Mouse (Mus musculus) forebrain, postnatal 0 days (tissue): ENCODE results near the gene Tmem189. TPM values are rescaled to one million over a fixed set of nuclear protein-coding genes. Genes with fewer than 3 reads are reported as not detected.
A peak's percentile ranks its signal among the peaks of the same experiment; 100 is the strongest.

Source experiments
- ATAC-seq: fragments of 200-750 bp; cut with Nextera tagmentation; 2 replicates; pipeline ENCODE4 v1.8.0; 2017; ENCODE audit warnings: mild to moderate bottlenecking, moderate library complexity
- DNase-seq: peaks from one replicate; pipeline ENCODE4 v3.0.0-alpha.2; 2015
- H3K27ac ChIP-seq: fragments of 300-500 bp; sonication (generic); 2 replicates; pipeline ENCODE4 v1.5.1; 2014; ENCODE audit warnings: low read depth, mild to moderate bottlenecking, antibody characterized with exemption, low read length, moderate library complexity, mixed read lengths
- H3K27me3 ChIP-seq: fragments of 300-500 bp; sonication (generic); 2 replicates; pipeline ENCODE4 v1.6.1; 2014; ENCODE audit warnings: mild to moderate bottlenecking, low read length, mixed read lengths; ENCODE audit not compliant: insufficient read depth
- H3K36me3 ChIP-seq: fragments of 300-500 bp; sonication (generic); 2 replicates; pipeline ENCODE4 v1.6.1; 2014; ENCODE audit warnings: mild to moderate bottlenecking, moderate library complexity; ENCODE audit not compliant: insufficient read depth
- H3K4me1 ChIP-seq: fragments of 300-500 bp; sonication (generic); 2 replicates; pipeline ENCODE4 v1.6.1; 2014; ENCODE audit warnings: antibody characterized with exemption; ENCODE audit not compliant: insufficient read depth
- H3K4me2 ChIP-seq: fragments of 300-500 bp; sonication (generic); 2 replicates; pipeline ENCODE4 v1.6.1; 2014; ENCODE audit warnings: low read depth, mild to moderate bottlenecking, moderate library complexity
- H3K4me3 ChIP-seq: fragments of 300-500 bp; sonication (generic); 2 replicates; pipeline ENCODE4 v1.5.1; 2014; ENCODE audit warnings: low read depth, low read length, mixed read lengths
- H3K9ac ChIP-seq: fragments of 300-500 bp; sonication (generic); 2 replicates; pipeline ENCODE4 v1.6.1; 2014; ENCODE audit warnings: mild to moderate bottlenecking
- H3K9me3 ChIP-seq: fragments of 300-500 bp; sonication (generic); 2 replicates; pipeline ENCODE4 v1.6.1; 2016; ENCODE audit warnings: low read length
- CTCF ChIP-seq: sonication (generic); IDR thresholded peaks from 2 replicates; pipeline ENCODE4 v1.5.1; 2016; ENCODE audit warnings: antibody characterized with exemption, control low read depth, low read depth
- WGBS: fragments of 180-500 bp; shearing (Covaris S2); extraction: QIAGEN DNeasy Blood & Tissue Kit; methylation state at CpG from one replicate; pipeline ENCODE4 v1.1.7; 2014; 5-methylcytosine and 5-hydroxymethylcytosine counted together
- polyA plus RNA-seq: library from polyadenylated mRNA; unstranded; fragments of >200 nt; fragmentation: Nextera tagmentation; extraction: Ambion mirVana; gene quantifications from 2 replicates; pipeline ENCODE4 v1.2.1, GENCODE M21; 2015
- total RNA-seq: library from RNA; depleted of rRNA; stranded (reverse); fragments of >200 nt; gene quantifications from 2 replicates; pipeline ENCODE4 v1.2.3, GENCODE M21; 2014; rRNA removed

Tmem189 gene
- total RNA-seq (37.7 and 39.5 TPM in 2 replicates), polyA plus RNA-seq (33.7 and 38.4 TPM in 2 replicates)

DNA sequence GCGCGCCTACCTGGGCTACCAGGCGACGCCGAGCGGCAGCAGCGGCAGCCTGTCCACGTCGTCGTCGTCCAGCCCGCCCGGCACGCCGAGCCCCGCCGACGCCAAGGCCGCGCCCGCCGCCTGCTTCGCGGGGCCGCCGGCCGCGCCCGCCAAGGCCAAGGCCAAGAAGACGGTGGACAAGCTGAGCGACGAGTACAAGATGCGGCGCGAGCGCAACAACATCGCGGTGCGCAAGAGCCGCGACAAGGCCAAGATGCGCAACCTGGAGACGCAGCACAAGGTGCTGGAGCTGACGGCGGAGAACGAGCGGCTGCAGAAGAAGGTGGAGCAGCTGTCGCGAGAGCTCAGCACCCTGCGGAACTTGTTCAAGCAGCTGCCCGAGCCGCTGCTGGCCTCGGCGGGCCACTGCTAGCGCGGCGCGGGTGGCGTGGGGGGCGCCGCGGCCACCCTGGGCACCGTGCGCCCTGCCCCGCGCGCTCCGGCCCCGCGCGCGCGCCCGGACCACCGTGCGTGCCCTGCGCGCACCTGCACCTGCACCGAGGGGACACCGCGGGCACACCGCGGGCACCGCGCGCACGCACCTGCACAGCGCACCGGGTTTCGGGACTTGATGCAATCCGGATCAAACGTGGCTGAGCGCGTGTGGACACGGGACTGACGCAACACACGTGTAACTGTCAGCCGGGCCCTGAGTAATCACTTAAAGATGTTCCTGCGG, at the start of gene Tmem189:
Gene Tmem189 (minus strand): TSS at position 322 of the 718 bp plus-strand sequence.
- no peaks in the 10 kb centered on the region for H3K36me3 ChIP-seq
- H3K4me1 ChIP-seq, result no peaks in the 10 kb centered on the region
- peak within 1 kb of the TSS; percentile 64 for H3K4me3 ChIP-seq
- 2% methylated on average over 94 of the region's 99 CpGs for WGBS
- H3K9ac ChIP-seq, result peak within 1 kb of the TSS; percentile 58
- H3K9me3 ChIP-seq, result no peaks in the 10 kb centered on the region
- DNase-seq (peak; percentile 51), ATAC-seq (peak; percentile 54)
- TF ChIP-seq CTCF, result no peak
- H3K27me3 ChIP-seq, result peaks cover 23% of the 10 kb centered on the region
- peak within 1 kb of the TSS; percentile 84 for H3K4me2 ChIP-seq
- H3K27ac ChIP-seq, result peak within 1 kb of the TSS; percentile 59

DNA sequence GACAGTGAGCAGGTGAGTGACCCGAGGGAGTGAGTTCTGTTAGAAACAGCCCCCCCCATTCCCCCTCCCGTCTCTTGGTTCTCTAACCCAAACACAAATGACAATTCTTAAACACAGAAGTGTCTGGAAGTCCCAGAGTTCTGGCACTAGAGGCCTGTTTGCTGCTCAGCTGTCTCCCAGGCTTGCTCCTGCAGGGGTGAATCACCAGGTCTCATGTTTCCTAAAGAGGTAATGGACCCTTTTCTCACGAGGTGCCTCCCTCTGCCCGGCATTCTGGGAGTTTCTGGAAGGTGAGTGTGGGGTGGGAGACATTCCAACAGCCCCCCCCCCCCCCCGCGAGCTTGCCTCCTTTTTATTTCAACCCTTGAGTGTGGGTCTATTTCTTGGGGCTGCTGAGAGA, 49.4 kb upstream of the Tmem189 start:
- 45% methylated on average over 6 of the region's 6 CpGs for WGBS
- no peak overlapping the region for H3K4me2 ChIP-seq

DNA sequence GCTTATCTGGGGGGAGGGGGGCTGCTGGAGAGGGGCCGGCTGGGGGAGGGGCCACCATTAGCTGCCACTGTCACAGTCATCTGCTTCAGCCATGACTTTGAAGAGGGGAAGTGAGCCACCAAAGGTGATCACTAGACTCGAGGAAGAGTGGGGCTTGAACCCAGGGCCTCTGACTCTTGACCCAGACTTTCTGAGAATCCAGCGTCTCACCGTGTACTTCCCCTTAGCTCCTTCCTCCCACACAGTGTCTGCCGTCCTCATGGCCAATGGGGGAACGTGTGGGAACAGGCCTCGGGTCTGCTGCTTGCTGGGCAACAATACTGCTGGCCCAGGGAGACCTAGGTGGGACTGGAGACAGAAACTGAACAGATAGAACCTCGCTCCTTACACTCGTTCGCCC, 45.2 kb upstream of the Tmem189 start:
- no peak overlapping the region for H3K4me2 ChIP-seq
- no peak for ATAC-seq
- TF ChIP-seq CTCF, result no peak
- WGBS, result 79% methylated on average over 10 of the region's 10 CpGs
- H3K27ac ChIP-seq, result no peak overlapping the region
- no peaks in the 10 kb centered on the region for H3K9me3 ChIP-seq
- no peaks in the 10 kb centered on the region for H3K4me1 ChIP-seq
- no peak for DNase-seq
- H3K36me3 ChIP-seq, result no peaks in the 10 kb centered on the region
- no peaks in the 10 kb centered on the region for H3K27me3 ChIP-seq
- H3K4me3 ChIP-seq, result no peak overlapping the region
- H3K9ac ChIP-seq, result no peak overlapping the region

More for the DNA sequence above, 49.4 kb upstream of the Tmem189 start:
- no peaks in the 10 kb centered on the region for H3K36me3 ChIP-seq
- no peak overlapping the region for H3K4me3 ChIP-seq
- H3K4me1 ChIP-seq, result no peaks in the 10 kb centered on the region
- H3K27ac ChIP-seq, result no peak overlapping the region
- H3K27me3 ChIP-seq, result no peaks in the 10 kb centered on the region
- ATAC-seq (no peak), DNase-seq (no peak)
- TF ChIP-seq CTCF, result no peak
- no peaks in the 10 kb centered on the region for H3K9me3 ChIP-seq
- no peak overlapping the region for H3K9ac ChIP-seq

DNA sequence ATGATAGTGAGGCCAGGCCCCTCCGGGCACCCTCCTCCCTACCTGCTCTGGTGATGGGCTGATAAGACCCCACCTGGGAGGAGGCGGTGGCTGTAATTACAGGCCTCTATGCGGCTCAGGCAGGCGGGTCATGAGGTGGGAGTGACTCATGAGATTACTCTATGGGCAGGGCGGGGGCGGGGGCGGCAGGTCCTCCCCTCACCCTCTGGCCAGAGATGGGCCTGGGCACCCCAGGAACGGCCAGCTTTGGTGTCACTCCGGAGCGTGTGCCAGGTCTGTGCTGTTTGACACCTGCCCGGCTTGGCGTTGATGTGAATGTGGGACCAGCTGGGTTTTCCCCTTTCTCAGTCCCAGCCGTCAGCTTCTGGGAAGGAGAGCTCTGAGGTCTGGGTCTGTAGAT, 41.5 kb upstream of the Tmem189 start:
- no peak overlapping the region for H3K27ac ChIP-seq
- no peak overlapping the region for H3K4me3 ChIP-seq
- WGBS, result 70% methylated on average over 13 of the region's 13 CpGs
- H3K36me3 ChIP-seq, result no peaks in the 10 kb centered on the region
- DNase-seq (no peak), ATAC-seq (no peak)
- TF ChIP-seq CTCF, result no peak
- no peaks in the 10 kb centered on the region for H3K9me3 ChIP-seq
- no peak overlapping the region for H3K4me2 ChIP-seq
- no peaks in the 10 kb centered on the region for H3K27me3 ChIP-seq
- H3K4me1 ChIP-seq, result no peaks in the 10 kb centered on the region
- no peak overlapping the region for H3K9ac ChIP-seq

DNA sequence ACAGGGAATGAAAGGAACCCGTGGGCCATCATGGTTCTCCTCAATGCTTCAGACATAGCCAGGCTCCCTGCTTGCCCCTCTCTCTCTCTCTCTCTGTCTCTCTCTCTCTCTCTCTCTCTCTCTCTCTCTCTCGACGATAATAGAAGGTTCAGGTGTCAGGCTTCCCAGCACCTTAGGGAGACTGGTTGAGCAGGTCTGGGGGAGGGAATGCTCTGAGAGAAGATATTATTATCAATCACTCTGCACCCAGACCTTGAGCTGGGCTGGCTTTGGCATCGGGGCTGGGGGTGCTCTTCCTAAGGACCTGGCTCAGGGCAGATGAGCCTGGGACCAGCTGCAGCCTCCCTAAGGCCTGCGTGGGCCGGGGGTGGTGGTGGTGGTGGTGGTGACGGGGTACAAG, 40.4 kb upstream of the Tmem189 start:
- 87% methylated on average over 7 of the region's 7 CpGs for WGBS
- ATAC-seq (no peak), DNase-seq (no peak)
- TF ChIP-seq CTCF, result no peak
- H3K4me3 ChIP-seq, result no peak overlapping the region
- no peaks in the 10 kb centered on the region for H3K36me3 ChIP-seq
- no peaks in the 10 kb centered on the region for H3K27me3 ChIP-seq
- no peaks in the 10 kb centered on the region for H3K4me1 ChIP-seq
- H3K27ac ChIP-seq, result no peak overlapping the region
- no peaks in the 10 kb centered on the region for H3K9me3 ChIP-seq
- H3K4me2 ChIP-seq, result no peak overlapping the region
- no peak overlapping the region for H3K9ac ChIP-seq

DNA sequence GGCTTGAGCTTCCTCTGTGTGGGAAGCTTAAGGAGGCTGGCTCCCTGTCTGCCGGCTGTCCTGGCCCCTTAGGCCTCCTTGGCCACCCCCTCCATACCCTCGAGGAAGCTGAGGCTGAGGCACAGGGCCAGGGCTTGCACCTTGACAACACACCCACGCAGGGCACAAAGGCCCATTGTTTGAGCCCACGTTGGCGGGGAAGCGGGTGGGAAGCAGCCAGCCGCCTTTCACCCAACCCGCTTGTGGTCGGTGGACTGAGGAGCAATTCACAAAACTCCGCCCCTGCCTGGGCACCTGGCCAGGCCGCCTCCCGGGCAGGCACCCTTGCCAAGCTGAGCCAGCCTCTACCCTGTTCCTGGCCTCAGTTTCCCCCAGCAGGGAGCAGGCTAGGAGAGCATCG, 37.5 kb upstream of the Tmem189 start:
- no peak overlapping the region for H3K27ac ChIP-seq
- TF ChIP-seq CTCF, result no peak
- H3K9ac ChIP-seq, result no peak overlapping the region
- ATAC-seq, result peak; percentile 72
- H3K4me1 ChIP-seq, result no peaks in the 10 kb centered on the region
- 22% methylated on average over 13 of the region's 13 CpGs for WGBS
- H3K27me3 ChIP-seq, result no peaks in the 10 kb centered on the region
- no peak overlapping the region for H3K4me2 ChIP-seq
- peak; percentile 62 for DNase-seq
- no peaks in the 10 kb centered on the region for H3K9me3 ChIP-seq
- no peaks in the 10 kb centered on the region for H3K36me3 ChIP-seq
- no peak overlapping the region for H3K4me3 ChIP-seq

DNA sequence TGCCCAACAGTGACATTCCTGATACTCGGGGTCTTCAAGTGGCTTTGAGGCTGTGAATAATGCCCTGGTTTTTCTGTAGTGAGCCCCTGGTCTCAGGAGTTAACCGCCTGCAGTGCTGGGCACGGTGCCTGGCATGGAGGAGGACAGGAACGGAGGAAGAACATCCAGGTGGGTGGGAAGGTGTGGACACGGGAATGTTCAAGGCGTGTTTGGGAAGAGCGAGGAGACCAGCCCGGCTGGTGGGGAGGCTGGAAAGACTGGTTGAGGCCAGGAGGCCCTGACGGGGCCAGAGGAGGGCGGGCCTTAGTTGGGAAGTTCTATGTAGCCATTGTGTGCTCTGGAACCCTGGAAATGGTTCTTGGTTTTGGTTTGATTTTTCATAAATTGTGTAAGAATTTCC, 36.3 kb upstream of the Tmem189 start:
- no peaks in the 10 kb centered on the region for H3K9me3 ChIP-seq
- no peaks in the 10 kb centered on the region for H3K4me1 ChIP-seq
- no peak for DNase-seq
- H3K4me3 ChIP-seq, result no peak overlapping the region
- no peak for TF ChIP-seq CTCF
- no peaks in the 10 kb centered on the region for H3K36me3 ChIP-seq
- no peak overlapping the region for H3K4me2 ChIP-seq
- no peak overlapping the region for H3K9ac ChIP-seq
- ATAC-seq, result no peak
- WGBS, result 89% methylated on average over 10 of the region's 10 CpGs
- no peak overlapping the region for H3K27ac ChIP-seq
- no peaks in the 10 kb centered on the region for H3K27me3 ChIP-seq
